Mouse (Mus musculus) hindbrain, embryonic 13.5 days (tissue): ENCODE results near the gene Tcf12. TPM values are rescaled to one million over a fixed set of nuclear protein-coding genes. Genes with fewer than 3 reads are reported as not detected.

Experiments
- ATAC-seq: fragments of 200-750 bp; cut with Nextera tagmentation; 2 replicates; pipeline ENCODE4 v1.8.0; 2017; ENCODE audit warnings: moderate TSS enrichment; ENCODE audit not compliant: low FRiP score
- H3K27ac ChIP-seq: fragments of 300-500 bp; sonication (generic); 2 replicates; pipeline ENCODE4 v1.5.1; 2015; ENCODE audit warnings: inconsistent platforms, mild to moderate bottlenecking, moderate library complexity
- H3K27me3 ChIP-seq: fragments of 300-500 bp; sonication (generic); 2 replicates; pipeline ENCODE4 v1.6.1; 2015; ENCODE audit warnings: mild to moderate bottlenecking, inconsistent platforms
- H3K36me3 ChIP-seq: fragments of 300-500 bp; sonication (generic); 2 replicates; pipeline ENCODE4 v1.6.1; 2015; ENCODE audit warnings: mild to moderate bottlenecking, inconsistent platforms
- H3K4me1 ChIP-seq: fragments of 300-500 bp; sonication (generic); replicated peaks from 2 replicates; pipeline ENCODE4 v1.6.1; 2015; ENCODE audit warnings: inconsistent platforms
- H3K4me2 ChIP-seq: fragments of 300-500 bp; sonication (generic); 2 replicates; pipeline ENCODE4 v1.6.1; 2015; ENCODE audit warnings: inconsistent platforms, mild to moderate bottlenecking, moderate library complexity
- H3K4me3 ChIP-seq: fragments of 300-500 bp; sonication (generic); 2 replicates; pipeline ENCODE4 v1.5.1; 2015; ENCODE audit warnings: mild to moderate bottlenecking, inconsistent platforms
- H3K9ac ChIP-seq: fragments of 300-500 bp; sonication (generic); 2 replicates; pipeline ENCODE4 v1.6.1; 2015; ENCODE audit warnings: mild to moderate bottlenecking, inconsistent platforms
- H3K9me3 ChIP-seq: fragments of 300-500 bp; sonication (generic); 2 replicates; pipeline ENCODE4 v1.6.1; 2016; ENCODE audit warnings: inconsistent platforms
- WGBS: fragments of 180-500 bp; shearing (Covaris S2); methylation state at CpG from one replicate; pipeline ENCODE4 v1.1.7; 2015; 5-methylcytosine and 5-hydroxymethylcytosine counted together
- polyA plus RNA-seq: library from polyadenylated mRNA; unstranded; fragments of >200 nt; fragmentation: Nextera tagmentation; extraction: Ambion mirVana; gene quantifications from 2 replicates; pipeline ENCODE4 v1.2.1, GENCODE M21; 2015

The Tcf12 gene
- polyA plus RNA-seq, 1 experiment from 2014 or later = 141 TPM

DNA sequence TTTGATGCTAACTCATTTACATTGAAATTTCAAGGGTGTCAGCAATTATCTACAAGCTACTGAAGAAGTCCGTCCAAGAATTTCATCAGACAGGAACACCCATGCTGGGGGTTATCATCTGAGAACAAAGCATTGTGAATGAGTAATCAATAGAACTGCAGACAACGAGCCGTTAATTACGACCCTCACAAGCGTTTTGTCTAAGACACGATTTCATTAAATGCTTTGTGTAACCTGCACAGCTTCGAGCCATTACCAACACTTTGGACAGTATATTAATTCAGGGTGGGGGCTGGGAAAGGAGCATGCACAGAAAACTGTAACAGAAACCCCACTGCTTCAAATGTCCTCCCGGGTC is 180.3 kb downstream of the Tcf12 start:
- H3K27ac ChIP-seq = peak overlapping the region; percentile 6
- ATAC-seq = no peak
- 34% methylated on average over 8 of the region's 8 CpGs for WGBS

DNA sequence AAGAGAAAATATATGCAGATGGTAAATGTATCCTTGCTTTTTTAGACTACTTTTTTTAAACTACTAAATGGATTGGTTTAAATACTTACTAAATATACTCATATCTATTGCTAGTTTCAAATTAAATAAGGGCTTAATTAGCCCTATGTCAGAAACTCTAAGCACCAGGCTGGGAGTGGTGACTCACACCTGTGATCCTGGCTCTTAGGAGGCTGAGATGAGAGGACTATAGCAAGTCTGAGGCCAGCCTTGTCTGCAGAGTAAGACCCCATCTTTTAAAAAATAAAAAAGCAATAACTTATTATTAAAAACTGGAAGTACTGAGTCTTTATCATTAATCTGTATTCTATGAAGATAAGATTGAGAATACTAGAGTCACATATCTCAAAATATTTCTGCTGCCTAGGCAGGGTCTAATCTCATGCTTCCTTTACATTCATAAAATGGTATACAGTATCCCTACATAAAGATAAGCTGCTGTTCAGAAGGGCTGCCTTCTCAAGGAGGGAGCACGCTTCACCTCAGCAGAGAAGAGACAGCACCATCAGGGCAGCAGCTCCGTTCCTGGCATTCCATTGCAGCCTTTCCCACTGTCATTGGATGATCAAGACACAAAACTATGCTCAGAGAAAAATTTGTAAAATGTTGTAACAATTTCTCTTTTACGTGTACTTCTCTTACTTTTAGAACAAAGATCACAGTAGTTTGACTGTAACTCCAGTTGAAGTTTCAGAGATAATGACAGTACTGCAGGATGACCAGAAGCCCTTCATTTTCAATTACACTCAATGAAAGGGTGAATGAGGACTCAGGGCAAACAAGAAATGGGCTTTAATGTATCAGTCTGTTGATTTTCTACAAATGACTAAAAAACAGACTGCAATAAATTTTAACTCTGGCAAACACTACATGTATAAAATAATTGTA is 181.0 kb downstream of the Tcf12 start:
- no peak overlapping the region for H3K4me3 ChIP-seq
- no peak overlapping the region for H3K4me2 ChIP-seq
- WGBS = 85% methylated on average over 3 of the region's 3 CpGs
- no peaks in the 10 kb centered on the region for H3K9me3 ChIP-seq
- ATAC-seq = no peak
- H3K27me3 ChIP-seq = no peaks in the 10 kb centered on the region
- no peaks in the 10 kb centered on the region for H3K36me3 ChIP-seq
- H3K4me1 ChIP-seq = peaks cover 4% of the 10 kb centered on the region
- H3K9ac ChIP-seq = no peak overlapping the region
- H3K27ac ChIP-seq = peak overlapping the region; percentile 6; the same call in 1 of the 2 replicates

More for the DNA sequence above, 180.3 kb downstream of the Tcf12 start:
- no peak overlapping the region for H3K4me2 ChIP-seq
- H3K36me3 ChIP-seq = no peaks in the 10 kb centered on the region
- H3K4me1 ChIP-seq = peaks cover 4% of the 10 kb centered on the region
- no peak overlapping the region for H3K9ac ChIP-seq
- no peak overlapping the region for H3K4me3 ChIP-seq
- H3K9me3 ChIP-seq = no peaks in the 10 kb centered on the region
- no peaks in the 10 kb centered on the region for H3K27me3 ChIP-seq

DNA sequence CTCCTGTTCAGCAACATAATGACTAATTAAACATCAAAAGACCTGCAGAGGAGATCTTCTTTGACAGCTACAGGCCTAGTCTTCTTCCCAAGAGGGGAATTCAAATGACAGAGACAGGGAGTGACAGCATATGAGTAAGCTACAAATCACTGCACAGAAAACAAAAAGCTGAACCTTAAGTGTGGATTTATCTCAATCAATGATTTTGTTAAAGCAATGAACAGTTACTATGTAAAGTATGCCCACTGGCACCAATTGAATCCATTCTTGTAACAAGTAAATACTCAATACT is 195.1 kb downstream of the Tcf12 start:
- H3K4me1 ChIP-seq = peaks cover 21% of the 10 kb centered on the region
- ATAC-seq = peak; percentile 69
- H3K27ac ChIP-seq = peak overlapping the region; percentile 77
- no peaks in the 10 kb centered on the region for H3K9me3 ChIP-seq
- H3K9ac ChIP-seq = no peak overlapping the region
- no peak overlapping the region for H3K4me3 ChIP-seq
- no peaks in the 10 kb centered on the region for H3K36me3 ChIP-seq
- H3K4me2 ChIP-seq = no peak overlapping the region
- H3K27me3 ChIP-seq = no peaks in the 10 kb centered on the region

DNA sequence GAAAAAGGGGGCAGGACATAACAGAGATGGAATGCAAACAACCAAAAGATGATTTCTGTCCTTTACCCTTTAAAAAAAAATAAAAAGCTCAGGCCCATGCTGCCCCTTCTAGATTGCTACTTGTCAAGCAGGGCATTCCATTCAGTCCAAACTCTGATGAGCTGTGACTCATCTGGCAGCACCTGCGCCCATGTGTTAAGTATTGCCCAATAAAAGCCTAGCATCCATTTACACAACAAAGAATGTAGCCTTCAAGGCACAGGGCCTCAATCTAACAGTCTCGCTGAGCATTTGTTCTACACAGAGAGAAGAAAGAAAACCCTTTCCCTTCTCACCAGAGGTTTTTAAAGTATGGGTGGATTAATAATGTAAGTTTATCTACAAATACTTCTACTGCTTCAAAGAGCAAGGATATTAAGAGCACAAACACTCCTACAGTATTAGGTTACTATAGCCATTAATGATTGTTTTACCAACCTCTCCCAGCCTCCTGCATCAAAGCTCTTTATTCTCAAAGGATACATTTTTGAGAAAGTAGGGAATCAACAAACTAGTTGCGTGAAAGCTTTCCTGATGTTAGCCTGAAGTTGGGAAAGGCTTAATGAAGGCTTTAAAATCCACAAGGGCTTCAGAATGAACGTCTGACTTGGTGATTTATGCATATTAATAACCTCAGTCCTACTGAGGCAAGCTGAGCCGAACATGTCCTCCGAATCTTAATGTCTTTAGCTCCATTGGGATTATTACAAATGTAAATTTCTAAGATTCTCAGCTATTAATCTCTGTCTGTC is 195.6 kb downstream of the Tcf12 start:
- H3K9ac ChIP-seq = 0 out of 2 replicates have a peak overlapping the region, but pooled peaks have one; percentile 20
- H3K36me3 ChIP-seq = no peaks in the 10 kb centered on the region
- ATAC-seq = peak; percentile 72
- H3K4me3 ChIP-seq = no peak overlapping the region
- H3K27me3 ChIP-seq = no peaks in the 10 kb centered on the region
- H3K4me2 ChIP-seq = 0 out of 2 replicates have a peak overlapping the region, but pooled peaks have one; percentile 2
- H3K4me1 ChIP-seq = peaks cover 21% of the 10 kb centered on the region
- H3K27ac ChIP-seq = peak overlapping the region; percentile 77
- H3K9me3 ChIP-seq = no peaks in the 10 kb centered on the region
- WGBS = 15% methylated on average over 6 of the region's 6 CpGs

DNA sequence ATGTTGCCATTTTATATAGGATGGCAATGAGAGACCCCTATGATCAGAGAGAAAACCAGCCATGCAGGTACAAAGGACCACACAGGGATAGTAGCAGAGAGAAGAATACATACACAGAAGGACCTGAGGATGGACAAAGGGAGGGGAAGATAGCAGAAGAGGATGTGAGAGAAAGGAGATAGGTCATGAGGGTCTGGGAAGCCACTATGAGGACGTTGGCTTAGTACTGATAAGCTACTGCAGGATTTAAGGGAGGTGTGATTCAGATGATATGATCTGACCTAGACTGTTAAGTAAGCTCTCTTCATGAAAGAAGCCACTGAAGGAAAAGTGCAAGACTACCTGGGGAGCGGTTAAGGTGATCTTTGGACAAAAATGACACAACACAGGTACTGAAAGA is 205.1 kb downstream of the Tcf12 start:
- H3K9me3 ChIP-seq = peaks cover 3% of the 10 kb centered on the region
- H3K4me2 ChIP-seq = no peak overlapping the region
- H3K27me3 ChIP-seq = no peaks in the 10 kb centered on the region
- WGBS = 82% methylated on average over 2 of the region's 2 CpGs
- H3K9ac ChIP-seq = no peak overlapping the region
- ATAC-seq = no peak
- H3K36me3 ChIP-seq = peaks cover 10% of the 10 kb centered on the region
- no peak overlapping the region for H3K4me3 ChIP-seq
- H3K27ac ChIP-seq = no peak overlapping the region
- H3K4me1 ChIP-seq = no peaks in the 10 kb centered on the region

DNA sequence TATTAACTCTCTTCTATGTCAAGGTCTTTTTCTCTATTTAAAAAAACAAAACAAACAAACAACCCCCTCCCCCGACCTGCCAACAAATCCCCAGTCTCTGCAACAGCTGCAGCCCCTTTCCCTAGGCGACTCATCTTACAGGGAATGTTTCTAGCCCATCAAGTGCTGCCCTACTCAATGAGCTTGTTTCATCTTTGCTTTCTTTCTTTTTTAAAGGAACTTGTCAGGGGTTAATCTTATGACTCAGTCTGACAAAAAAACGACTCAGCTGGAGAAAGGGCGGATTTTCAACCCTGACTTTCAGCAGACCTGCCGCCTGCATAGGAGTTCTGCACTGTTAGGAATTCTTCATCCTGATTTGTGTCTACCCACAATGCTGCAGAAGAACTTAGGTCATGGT is 212.8 kb downstream of the Tcf12 start:
- ATAC-seq = no peak
- Histone ChIP-seq H3K27ac (peak overlapping the region; percentile 72), H3K4me3 (no peak overlapping the region), H3K4me2 (no peak overlapping the region), H3K4me1 (peaks cover 29% of the 10 kb centered on the region), H3K27me3 (no peaks in the 10 kb centered on the region), H3K36me3 (no peaks in the 10 kb centered on the region), H3K9me3 (no peaks in the 10 kb centered on the region), H3K9ac (no peak overlapping the region)
- whole genome bisulfite sequencing = 12% methylated on average over 5 of the region's 5 CpGs

DNA sequence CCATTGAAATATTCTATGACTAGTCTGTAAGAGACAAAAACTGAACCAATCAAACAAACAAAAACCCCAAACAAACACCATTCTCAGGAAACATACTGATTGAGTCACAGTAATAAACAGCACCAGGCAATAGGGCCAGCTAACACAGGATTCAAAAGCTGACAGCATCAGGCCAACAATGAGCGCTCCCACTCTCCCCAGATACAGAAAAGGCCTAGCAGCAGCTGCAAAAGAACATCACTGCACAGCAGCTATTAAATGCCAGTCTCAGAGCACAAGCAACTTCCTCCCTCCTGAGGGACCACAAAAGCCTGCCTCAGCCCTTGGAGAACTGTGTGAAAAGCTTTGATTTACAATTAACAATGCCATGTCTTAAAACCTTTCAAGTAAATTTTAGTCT is 214.3 kb downstream of the Tcf12 start:
- Histone ChIP-seq H3K4me2 (no peak overlapping the region), H3K27ac (peak overlapping the region; percentile 76), H3K9ac (no peak overlapping the region), H3K4me1 (peaks cover 41% of the 10 kb centered on the region), H3K36me3 (no peaks in the 10 kb centered on the region), H3K27me3 (no peaks in the 10 kb centered on the region), H3K9me3 (no peaks in the 10 kb centered on the region), H3K4me3 (no peak overlapping the region)
- ATAC-seq = 0 out of 2 replicates have a peak, but pooled peaks have one; percentile 71
- 4% methylated on average over 1 of the region's 1 CpGs for WGBS

DNA sequence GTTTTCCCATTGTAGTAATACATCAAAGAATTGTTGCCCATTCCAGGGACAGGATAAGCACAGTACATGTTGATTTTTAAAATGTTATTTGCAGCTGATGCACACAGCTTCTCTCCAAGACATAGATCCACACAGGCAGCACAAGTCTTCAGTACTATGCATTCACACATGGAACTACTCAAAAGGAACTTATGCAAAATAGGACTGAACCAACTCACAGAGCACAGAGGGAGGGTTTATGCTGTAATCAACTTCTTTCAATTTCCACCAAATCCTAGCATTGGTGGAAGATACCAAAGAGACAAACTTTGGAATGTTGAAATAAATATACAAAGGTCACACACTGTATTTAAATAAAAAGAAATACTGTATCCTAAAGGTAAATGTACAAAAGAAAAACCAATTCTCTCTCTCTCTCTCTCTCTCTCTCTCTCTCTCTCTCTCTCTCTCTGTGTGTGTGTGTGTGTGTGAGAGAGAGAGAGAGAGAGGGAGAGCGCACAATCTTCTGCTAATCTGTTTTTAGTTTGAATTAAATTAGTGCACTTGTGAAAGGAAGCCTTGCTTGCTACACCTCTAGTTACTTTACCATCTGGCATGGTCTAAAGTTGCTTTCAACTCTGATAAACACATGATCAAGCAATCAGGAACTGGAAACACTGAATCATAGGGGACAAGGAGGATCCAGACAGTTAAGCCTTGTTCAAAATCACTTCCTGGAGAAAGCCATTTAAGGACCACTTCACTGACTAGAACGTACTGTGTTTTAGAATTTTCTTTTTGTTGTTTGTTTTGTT is 215.5 kb downstream of the Tcf12 start:
- Histone ChIP-seq H3K27ac (peak overlapping the region; percentile 79), H3K4me3 (peak overlapping the region; percentile 45), H3K27me3 (no peaks in the 10 kb centered on the region), H3K4me1 (peaks cover 51% of the 10 kb centered on the region), H3K36me3 (no peaks in the 10 kb centered on the region), H3K9ac (peak overlapping the region; percentile 64; the same call in 1 of the 2 replicates), H3K4me2 (peak overlapping the region; percentile 49), H3K9me3 (no peaks in the 10 kb centered on the region)
- peak; percentile 83 for ATAC-seq
- WGBS = 9% methylated on average over 2 of the region's 2 CpGs

DNA sequence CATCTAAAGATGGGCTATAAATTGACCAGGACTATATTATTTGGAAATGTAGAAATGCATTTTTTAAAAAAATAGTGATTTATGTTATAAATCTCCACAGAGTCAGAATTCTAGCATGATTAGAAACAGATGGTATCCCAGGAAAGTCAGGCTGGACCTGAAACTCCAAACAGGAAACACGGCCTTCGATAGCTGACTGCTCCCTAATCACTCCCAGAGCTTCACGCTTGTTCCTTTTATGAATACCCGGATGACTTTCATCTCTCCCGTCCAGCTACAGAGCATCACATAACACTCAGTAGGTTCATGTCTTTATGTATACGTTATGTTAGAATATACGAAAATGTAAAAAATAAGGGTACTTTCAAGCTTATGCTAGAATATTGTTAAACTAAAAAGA is 216.4 kb downstream of the Tcf12 start:
- H3K4me2 ChIP-seq = peak overlapping the region; percentile 49
- WGBS = 7% methylated on average over 7 of the region's 7 CpGs
- H3K36me3 ChIP-seq = no peaks in the 10 kb centered on the region
- H3K4me1 ChIP-seq = peaks cover 52% of the 10 kb centered on the region
- H3K9ac ChIP-seq = 0 out of 2 replicates have a peak overlapping the region, but pooled peaks have one; percentile 53
- peak overlapping the region; percentile 45 for H3K4me3 ChIP-seq
- peak overlapping the region; percentile 74 for H3K27ac ChIP-seq
- peak; percentile 49; the same call in 1 of the 2 replicates for ATAC-seq
- no peaks in the 10 kb centered on the region for H3K9me3 ChIP-seq
- no peaks in the 10 kb centered on the region for H3K27me3 ChIP-seq

DNA sequence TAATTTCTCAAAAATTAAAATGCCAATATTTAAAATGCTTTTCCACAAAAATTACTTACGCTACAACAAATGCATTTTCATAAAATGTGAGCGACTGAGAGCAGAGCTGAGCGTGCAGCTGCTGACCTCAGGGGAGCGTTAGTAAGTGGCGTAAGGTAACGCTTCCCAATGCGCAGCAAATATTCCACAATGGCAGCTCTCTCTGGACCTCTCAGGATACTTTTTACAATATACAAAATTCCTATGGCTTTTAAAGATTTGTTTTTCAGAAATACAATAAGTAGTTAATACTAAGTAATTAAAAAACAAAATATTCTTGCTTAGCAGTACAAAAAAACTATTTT is 216.8 kb downstream of the Tcf12 start:
- peaks cover 52% of the 10 kb centered on the region for H3K4me1 ChIP-seq
- H3K4me2 ChIP-seq = peak overlapping the region; percentile 49
- no peaks in the 10 kb centered on the region for H3K36me3 ChIP-seq
- H3K4me3 ChIP-seq = peak overlapping the region; percentile 45
- no peak for ATAC-seq
- no peaks in the 10 kb centered on the region for H3K27me3 ChIP-seq
- H3K9me3 ChIP-seq = no peaks in the 10 kb centered on the region
- 13% methylated on average over 7 of the region's 7 CpGs for WGBS
- H3K9ac ChIP-seq = peak overlapping the region; percentile 75
- peak overlapping the region; percentile 80 for H3K27ac ChIP-seq

DNA sequence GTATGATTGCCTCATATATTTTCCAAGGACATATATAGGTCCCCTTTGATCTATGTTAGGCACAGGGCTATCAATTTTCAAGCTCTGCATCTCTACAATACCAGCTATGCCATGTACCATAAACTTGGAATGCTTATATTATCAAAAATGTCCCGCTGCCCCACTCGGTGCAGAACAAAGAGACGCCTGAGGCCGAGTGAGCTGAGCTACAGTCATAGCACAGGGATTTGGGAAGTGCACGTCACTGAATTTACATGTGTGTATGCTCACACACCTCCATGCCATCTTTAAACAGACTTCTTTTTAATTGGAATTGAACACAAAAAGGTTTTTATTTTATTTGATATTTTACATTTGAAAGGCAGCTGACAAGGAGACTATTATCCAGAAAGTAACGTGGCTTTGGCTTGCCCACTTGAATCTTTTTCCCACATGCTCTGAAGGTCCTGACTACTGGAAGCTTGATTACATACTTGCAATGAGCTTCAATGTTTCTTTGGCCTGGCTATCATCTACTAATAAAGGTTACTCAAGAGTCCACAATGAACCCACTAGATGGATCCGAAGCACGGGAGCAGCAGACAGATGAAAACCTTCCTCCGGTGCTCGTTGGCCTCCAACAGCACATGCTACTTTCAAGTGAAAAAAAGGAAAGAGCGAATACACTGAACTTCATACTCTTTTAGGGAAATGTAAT is 217.3 kb downstream of the Tcf12 start:
- Histone ChIP-seq H3K27ac (peak overlapping the region; percentile 80), H3K9me3 (no peaks in the 10 kb centered on the region), H3K4me2 (peak overlapping the region; percentile 49), H3K27me3 (no peaks in the 10 kb centered on the region), H3K4me1 (peaks cover 55% of the 10 kb centered on the region), H3K4me3 (peak overlapping the region; percentile 45), H3K36me3 (no peaks in the 10 kb centered on the region), H3K9ac (peak overlapping the region; percentile 75)
- WGBS = 10% methylated on average over 11 of the region's 11 CpGs
- ATAC-seq = peak; percentile 74
